Mouse (Mus musculus): Measurements from ENCODE around the gene Sult4a1.
A peak's percentile ranks its signal among the peaks of the same experiment; 100 is the strongest.

Sult4a1 gene

GRCm38 (mm10) chr15:84096051-84096450 lies 9.5 kb downstream of the Sult4a1 start:
- no peak for DNase-seq (ENCODE audit: inconsistent ontology term)

GRCm38 (mm10) chr15:84094921-84095320 lies 10.6 kb downstream of the Sult4a1 start:
- DNase-seq (ENCODE audit: inconsistent ontology term) = no peak

- DNase-seq (ENCODE audit: inconsistent ontology term) = no peak
Measured at GRCm38 (mm10) chr15:84086775-84087174, 18.8 kb downstream of the Sult4a1 start.

GRCm38 (mm10) chr15:84086364-84086763 lies 19.2 kb downstream of the Sult4a1 start:
- DNase-seq (ENCODE audit: inconsistent ontology term) = peak; percentile 25

- no peak for DNase-seq (ENCODE audit: inconsistent ontology term)
Measured at GRCm38 (mm10) chr15:84080069-84080468, 25.5 kb downstream of the Sult4a1 start.

- no peak for DNase-seq (ENCODE audit: inconsistent ontology term)
Measured at GRCm38 (mm10) chr15:84079519-84079918, 26.0 kb downstream of the Sult4a1 start.

GRCm38 (mm10) chr15:84078667-84079066 lies 26.9 kb downstream of the Sult4a1 start:
- no peak for DNase-seq (ENCODE audit: inconsistent ontology term)

GRCm38 (mm10) chr15:84077151-84077550 lies 28.4 kb downstream of the Sult4a1 start:
- DNase-seq (ENCODE audit: inconsistent ontology term) = no peak

- no peak for DNase-seq (ENCODE audit: inconsistent ontology term)
Measured at GRCm38 (mm10) chr15:84074705-84075185, 30.8 kb downstream of the Sult4a1 start.

GRCm38 (mm10) chr15:84073911-84074704 lies 31.4 kb downstream of the Sult4a1 start:
- peak; percentile 50 for DNase-seq (ENCODE audit: inconsistent ontology term)

- DNase-seq (ENCODE audit: inconsistent ontology term) = no peak
Measured at GRCm38 (mm10) chr15:84073058-84073457, 32.5 kb downstream of the Sult4a1 start.

GRCm38 (mm10) chr15:84072226-84072625 lies 33.3 kb downstream of the Sult4a1 start:
- DNase-seq (ENCODE audit: inconsistent ontology term) = peak; percentile 57

GRCm38 (mm10) chr15:84070116-84070676 lies 35.4 kb downstream of the Sult4a1 start:
- no peak for DNase-seq (ENCODE audit: inconsistent ontology term)

GRCm38 (mm10) chr15:84069455-84070050 lies 36.0 kb downstream of the Sult4a1 start:
- DNase-seq (ENCODE audit: inconsistent ontology term) = no peak

GRCm38 (mm10) chr15:84065701-84066100 lies 39.9 kb downstream of the Sult4a1 start:
- no peak for DNase-seq (ENCODE audit: inconsistent ontology term)

- DNase-seq (ENCODE audit: inconsistent ontology term) = no peak
Measured at GRCm38 (mm10) chr15:84065140-84065539, 40.4 kb downstream of the Sult4a1 start, which contains the start of gene Efcab6. Gene Efcab6 (minus strand): TSS chr15:84065379.

GRCm38 (mm10) chr15:84058841-84059240 lies 46.7 kb downstream of the Sult4a1 start:
- DNase-seq (ENCODE audit: inconsistent ontology term) = no peak

- no peak for DNase-seq (ENCODE audit: inconsistent ontology term)
Measured at GRCm38 (mm10) chr15:84056083-84056482, 49.5 kb downstream of the Sult4a1 start.

GRCm38 (mm10) chr15:84053859-84054258 lies 51.7 kb downstream of the Sult4a1 start:
- peak; percentile 52 for DNase-seq (ENCODE audit: inconsistent ontology term)

GRCm38 (mm10) chr15:84053240-84053639 lies 52.3 kb downstream of the Sult4a1 start:
- DNase-seq (ENCODE audit: inconsistent ontology term) = no peak

GRCm38 (mm10) chr15:84052390-84052789 lies 53.2 kb downstream of the Sult4a1 start:
- no peak for DNase-seq (ENCODE audit: inconsistent ontology term)

GRCm38 (mm10) chr15:84049570-84049969 lies 56.0 kb downstream of the Sult4a1 start:
- DNase-seq (ENCODE audit: inconsistent ontology term) = no peak

- no peak for DNase-seq (ENCODE audit: inconsistent ontology term)
Measured at GRCm38 (mm10) chr15:84045562-84045961, 60.0 kb downstream of the Sult4a1 start.

Measured in Muller cell, postnatal 12 days (primary cell).